ENCODE assay signal across 13 mouse cellular contexts in genomic region chr3:137942098-137942622, GRCm38 (mm10).
"Had no signal": no experiment of that assay in that cellular context is flagged by ENCODE, and none has a peak within 500 bp of the region (broad histone marks: within the 10 kb centered on the region; RNA-seq: fewer than 3 reads in every experiment).

No protein-coding gene starts in this region.

- H3K4me2 ChIP-seq: kidney, embryonic 15.5 days; midbrain, embryonic 13.5 days; neural tube, embryonic 15.5 days had no signal

- H3K4me3 ChIP-seq: kidney, embryonic 15.5 days; left cerebral cortex, adult 2 months; limb, embryonic 10.5 days; midbrain, embryonic 13.5 days; myocyte; neural tube, embryonic 15.5 days had no signal

- H3K9me3 ChIP-seq: kidney, embryonic 15.5 days; limb, embryonic 10.5 days; midbrain, embryonic 13.5 days; neural tube, embryonic 15.5 days had no signal

- H3K4me1 ChIP-seq: kidney, embryonic 15.5 days; midbrain, embryonic 13.5 days; neural tube, embryonic 15.5 days had no signal

- ATAC-seq: lung, postnatal 0 days; midbrain, embryonic 13.5 days had no signal

- H3K27me3 ChIP-seq: kidney, embryonic 15.5 days; midbrain, embryonic 13.5 days; neural tube, embryonic 15.5 days had no signal

- H3K36me3 ChIP-seq: kidney, embryonic 15.5 days; limb, embryonic 10.5 days; midbrain, embryonic 13.5 days; neural tube, embryonic 15.5 days had no signal

- H3K9ac ChIP-seq: kidney, embryonic 15.5 days; midbrain, embryonic 13.5 days; neural tube, embryonic 15.5 days had no signal

- H3K27ac ChIP-seq: kidney, embryonic 15.5 days; left cerebral cortex, adult 2 months; limb, embryonic 10.5 days; midbrain, embryonic 13.5 days; neural tube, embryonic 15.5 days had no signal

- DNase-seq: kidney, adult 2 months; kidney, postnatal 25 days; lung, adult 2 months; lung, postnatal 36 days; spleen, adult 18-20 months; thymus, postnatal 4 days had no signal
